Mouse (Mus musculus) G1E-ER4 (cell line): ENCODE measurements around the gene Ppp2r2c. TPM values are rescaled to one million over a fixed set of nuclear protein-coding genes. Genes with fewer than 3 reads are reported as not detected.

Source experiments
- GATA1 ChIP-seq: IDR thresholded peaks from one replicate; pipeline ENCODE4 v1.8.0; 2012; ENCODE audit warnings: low read length, inconsistent platforms
- polyA plus RNA-seq: library from polyadenylated mRNA; stranded (reverse); fragments of >175 nt; gene quantifications from 2 replicates; pipeline ENCODE4 v1.2.3, GENCODE M21; 2012

The Ppp2r2c gene
- polyA plus RNA-seq, 1 experiment: 0.01 TPM

- TF ChIP-seq GATA1: no peak
These were observed 19.1 kb downstream of the Ppp2r2c start for GRCm38 (mm10) chr5:36887299-36887988.

DNA sequence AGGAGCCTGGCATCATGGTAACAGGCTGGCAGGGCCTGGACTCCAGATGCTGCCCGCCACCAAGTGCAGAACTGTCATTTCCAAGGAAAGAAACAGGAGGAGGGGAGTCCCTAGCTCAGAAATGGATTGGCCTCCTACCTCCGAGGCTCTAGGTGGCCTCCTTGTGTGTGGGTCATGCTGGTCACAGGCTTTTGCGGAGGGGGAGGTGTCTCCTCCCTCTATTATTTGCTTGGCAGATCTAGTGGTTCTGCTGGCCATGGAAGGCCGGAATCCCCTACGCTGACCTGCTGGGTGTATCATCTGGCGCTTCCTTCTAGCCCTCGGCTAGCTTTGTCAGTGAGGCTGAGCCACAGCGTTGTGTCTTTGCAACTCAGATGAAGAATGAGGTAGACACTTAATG is 20.2 kb downstream of the Ppp2r2c start:
- TF ChIP-seq GATA1: no peak

DNA sequence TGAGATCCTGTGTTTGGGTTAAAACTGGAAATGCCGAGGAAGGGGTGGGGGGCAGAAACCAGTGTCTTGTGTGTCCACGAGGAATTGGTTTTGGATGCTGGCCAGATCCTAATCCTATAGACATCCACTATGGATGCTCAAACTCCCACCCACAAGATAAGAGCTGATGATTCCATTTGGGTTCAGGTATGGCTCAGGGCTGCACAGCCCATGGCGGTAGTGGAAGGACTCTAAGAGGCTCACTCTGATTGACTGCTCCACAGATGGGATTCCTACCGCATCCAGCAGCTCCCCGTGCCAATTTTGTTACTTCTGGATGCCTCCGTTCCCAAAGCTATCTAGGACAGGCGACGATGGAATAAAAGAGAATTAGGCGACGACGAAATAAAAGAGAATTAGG is 20.6 kb downstream of the Ppp2r2c start:
- no peak for TF ChIP-seq GATA1

- TF ChIP-seq GATA1: no peak
These were observed 21.1 kb downstream of the Ppp2r2c start for GRCm38 (mm10) chr5:36889380-36889886.

DNA sequence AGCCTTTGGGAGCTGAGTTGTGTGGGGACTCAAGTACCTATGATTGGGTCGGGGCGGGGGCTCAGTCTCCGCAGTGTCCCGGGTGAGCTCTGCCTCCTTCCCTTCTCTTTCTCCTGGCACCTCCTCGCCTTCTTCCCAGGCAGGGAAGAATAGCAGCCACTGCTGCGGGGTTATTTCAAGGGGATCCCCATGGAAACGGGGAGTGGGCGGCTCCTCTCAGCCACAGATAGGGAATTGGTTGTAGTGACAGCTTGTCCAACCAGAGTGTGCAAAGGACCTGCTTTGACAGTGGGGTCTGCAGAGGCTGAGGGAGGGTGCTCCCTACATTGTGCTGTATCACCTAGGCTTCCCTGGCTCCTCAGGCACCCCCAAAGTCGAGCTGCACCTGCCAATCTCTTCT is 22.5 kb downstream of the Ppp2r2c start:
- TF ChIP-seq GATA1: no peak

DNA sequence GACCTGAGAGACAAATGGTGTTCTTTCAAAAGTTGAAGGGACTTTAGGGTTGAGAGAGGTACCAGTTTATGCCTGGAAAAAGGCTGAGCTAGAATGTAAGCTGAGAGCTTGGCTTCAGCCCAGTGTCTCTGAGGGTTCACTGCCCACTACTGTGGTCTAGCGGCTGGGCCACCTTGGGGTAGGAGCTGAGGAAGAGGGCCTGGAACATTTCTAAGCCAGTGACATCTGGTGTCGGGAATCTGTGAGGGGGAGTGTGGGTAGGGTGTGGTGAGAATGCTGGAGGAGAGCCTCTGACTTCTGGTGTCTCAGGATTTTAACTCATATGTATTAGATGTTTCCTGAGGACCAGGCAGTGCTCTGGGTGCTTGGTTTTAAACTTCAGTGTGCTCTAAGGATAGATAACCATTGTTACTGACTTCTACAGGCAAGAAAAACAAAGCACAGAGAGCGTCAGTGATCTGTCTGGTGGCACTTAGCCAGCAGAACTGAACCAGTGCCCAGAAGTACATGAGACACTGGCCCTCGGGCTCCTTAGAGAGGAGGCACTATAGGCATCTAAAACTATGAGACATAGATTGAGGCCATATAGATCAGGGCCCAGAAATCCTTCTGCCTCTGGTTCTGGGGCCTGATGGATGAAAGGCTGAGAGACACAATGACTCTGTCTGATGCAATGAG is 23.6 kb downstream of the Ppp2r2c start:
- TF ChIP-seq GATA1: no peak

DNA sequence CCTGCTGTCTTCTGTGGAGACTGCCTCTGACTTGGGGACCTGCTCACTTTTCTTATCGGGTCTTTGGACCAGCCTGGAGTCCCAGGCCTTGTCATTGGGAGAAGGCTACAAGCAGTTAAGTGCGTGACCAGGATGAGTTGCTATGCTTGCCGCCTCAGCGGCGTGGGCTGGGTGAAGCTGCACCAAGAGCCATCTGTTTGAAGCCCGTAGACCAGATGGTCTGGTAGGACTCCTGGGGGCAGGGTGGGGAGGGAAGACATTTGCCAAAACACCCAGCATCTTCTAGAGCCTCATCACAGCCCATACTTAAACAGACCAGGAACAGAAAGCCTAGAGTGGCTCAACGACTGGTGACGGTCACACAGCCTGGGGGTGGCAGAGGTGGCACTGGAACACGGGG is 24.9 kb downstream of the Ppp2r2c start:
- TF ChIP-seq GATA1: no peak

GRCm38 (mm10) chr5:36894070-36894469 is 25.8 kb downstream of the Ppp2r2c start:
- no peak for TF ChIP-seq GATA1

DNA sequence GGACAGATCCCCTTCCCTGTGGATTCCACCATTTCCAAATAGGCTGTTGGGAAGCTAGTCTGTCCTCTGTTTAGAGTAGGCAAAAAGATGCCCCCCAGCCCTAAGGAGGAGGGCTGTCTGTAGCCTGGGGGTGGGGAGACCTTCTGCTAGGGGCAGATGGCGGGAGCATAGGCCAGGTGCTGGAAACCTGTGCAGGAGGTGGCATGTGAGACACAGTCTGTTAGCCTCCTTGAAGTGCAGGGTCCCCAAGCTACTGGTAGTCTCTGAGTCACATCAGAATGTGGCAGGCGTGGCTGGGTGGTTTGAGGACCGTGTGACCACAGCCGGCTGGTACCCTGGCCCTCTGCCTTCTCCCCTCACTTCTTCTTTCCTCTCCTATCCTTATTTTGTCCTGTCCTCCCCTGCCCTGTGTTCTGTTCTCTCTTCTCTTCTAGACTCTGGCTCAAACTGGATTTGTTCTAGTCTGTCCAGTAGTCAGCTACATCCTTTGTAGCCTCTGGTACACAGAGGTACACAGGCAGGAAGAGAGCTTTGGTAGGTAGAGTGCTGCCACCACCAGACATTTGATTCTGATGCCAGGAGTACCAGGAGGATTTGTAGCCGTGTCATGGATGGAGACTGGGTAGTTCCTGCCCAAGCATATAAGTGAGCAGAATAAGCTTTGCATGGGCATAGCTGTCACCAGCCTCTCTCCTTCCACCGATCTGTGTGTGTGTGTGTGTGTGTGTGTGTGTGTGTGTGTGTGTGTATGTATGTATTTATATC is 26.5 kb downstream of the Ppp2r2c start:
- no peak for TF ChIP-seq GATA1

- no peak for TF ChIP-seq GATA1
These were observed 27.6 kb downstream of the Ppp2r2c start for GRCm38 (mm10) chr5:36895621-36896573.

DNA sequence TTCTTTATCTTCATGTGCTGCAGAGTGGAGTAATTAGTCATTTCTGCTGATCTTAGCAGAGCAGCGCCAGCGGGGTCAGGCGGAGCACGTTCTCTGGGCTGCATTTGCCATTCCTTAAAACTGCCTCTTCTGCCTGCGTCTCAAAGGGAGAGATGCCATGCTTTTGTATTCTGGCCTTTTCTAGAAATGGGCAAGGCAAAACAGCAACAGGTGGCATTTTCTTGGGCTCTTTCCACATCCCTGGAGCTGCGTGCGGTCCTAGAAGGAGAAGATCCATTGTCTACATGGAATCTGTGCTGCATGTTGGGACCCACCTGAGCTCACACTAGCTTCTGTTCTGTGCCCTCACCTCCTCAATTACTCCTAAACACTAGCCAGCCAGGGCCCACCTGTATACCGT is 29.7 kb downstream of the Ppp2r2c start:
- TF ChIP-seq GATA1: no peak

GRCm38 (mm10) chr5:36898415-36899109 is 30.2 kb downstream of the Ppp2r2c start:
- TF ChIP-seq GATA1: no peak

DNA sequence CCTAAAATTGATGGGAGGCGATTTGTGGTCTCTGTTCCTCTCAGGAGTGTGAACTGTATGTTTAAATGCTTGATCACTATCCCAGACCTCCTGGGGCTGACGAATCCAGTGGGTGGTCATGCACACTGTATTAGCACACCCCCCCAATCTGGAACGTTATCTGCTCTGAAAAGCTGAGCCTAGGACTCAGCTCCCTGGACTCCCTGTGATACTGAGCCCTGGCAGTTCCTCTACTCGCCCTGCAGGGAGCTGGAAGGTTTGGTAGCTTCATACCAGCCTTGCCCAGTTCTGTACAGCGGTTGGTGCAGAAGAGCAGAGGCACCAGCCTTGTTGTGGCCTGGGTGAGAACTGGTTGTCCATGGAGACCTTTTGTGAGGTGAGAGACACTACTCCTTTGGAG is 31.1 kb downstream of the Ppp2r2c start:
- TF ChIP-seq GATA1: no peak

DNA sequence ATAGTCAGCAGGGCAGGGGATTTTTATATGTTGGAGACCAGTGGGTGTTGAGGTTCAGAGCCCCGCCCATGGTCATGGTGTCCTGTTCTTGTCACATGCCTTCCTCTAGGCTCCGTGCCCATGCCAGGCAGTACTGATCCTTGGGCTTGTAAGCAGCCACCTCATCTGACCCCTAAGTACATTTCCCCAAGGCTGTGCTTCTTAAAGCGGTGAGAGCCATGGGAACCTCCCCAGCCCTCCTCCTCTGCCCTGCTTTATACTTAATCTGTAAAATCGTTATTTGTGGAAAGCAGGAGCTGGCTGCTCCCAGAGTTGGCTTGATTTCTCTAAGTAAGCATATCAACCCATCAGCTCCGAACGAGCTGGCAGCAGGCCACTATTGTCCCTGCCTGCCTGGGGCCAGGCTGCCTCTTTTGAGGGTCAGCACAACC is 31.9 kb downstream of the Ppp2r2c start:
- TF ChIP-seq GATA1: no peak

GRCm38 (mm10) chr5:36902807-36903206 is 34.5 kb downstream of the Ppp2r2c start:
- no peak for TF ChIP-seq GATA1

- no peak for TF ChIP-seq GATA1
These were observed 35.8 kb downstream of the Ppp2r2c start for GRCm38 (mm10) chr5:36904131-36904530.
